Mouse (Mus musculus) retina, adult 2 months (tissue): Measurements from ENCODE around the gene Usp7.

Source experiments
- DNase-seq: peaks from one replicate; pipeline ENCODE4 v3.0.0-alpha.2; 2012; ENCODE audit warnings: low read depth, low spot score

Gene Usp7

DNA sequence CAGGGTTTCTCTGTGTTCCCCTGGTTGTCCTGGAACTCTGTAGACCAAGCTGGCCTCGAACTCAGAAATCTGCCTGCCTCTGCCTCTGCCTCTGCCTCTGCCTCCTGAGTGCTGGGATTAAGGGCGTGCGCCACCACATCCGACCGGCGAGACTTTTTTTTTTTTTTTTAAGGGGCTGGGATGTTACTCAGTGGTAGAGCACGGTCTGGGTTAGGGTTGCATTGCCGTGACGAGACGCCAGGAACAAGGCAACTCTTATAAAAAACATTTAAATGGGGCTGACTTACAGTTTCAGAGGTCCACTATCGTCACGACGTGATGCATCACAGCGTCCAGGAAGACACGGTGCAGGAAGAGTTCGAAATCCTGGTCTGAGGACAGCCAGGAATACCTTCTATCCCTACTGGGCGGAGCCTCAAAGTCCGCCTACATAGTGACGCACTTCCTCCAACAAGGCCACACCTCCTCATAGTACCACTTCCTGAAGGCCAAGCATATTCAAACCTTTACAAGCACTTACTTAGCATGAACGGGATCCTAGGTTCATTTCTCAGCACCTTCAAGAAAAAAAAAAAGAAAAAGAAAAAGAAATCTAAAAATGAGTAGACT lies at the start of gene Usp7:
TSS of gene Usp7 (minus strand) at position 360 of the 609 bp plus-strand sequence.
- no peak for DNase-seq

GRCm38 (mm10) chr16:8840557-8840956 lies 48.4 kb upstream of the Usp7 start:
- no peak for DNase-seq

DNA sequence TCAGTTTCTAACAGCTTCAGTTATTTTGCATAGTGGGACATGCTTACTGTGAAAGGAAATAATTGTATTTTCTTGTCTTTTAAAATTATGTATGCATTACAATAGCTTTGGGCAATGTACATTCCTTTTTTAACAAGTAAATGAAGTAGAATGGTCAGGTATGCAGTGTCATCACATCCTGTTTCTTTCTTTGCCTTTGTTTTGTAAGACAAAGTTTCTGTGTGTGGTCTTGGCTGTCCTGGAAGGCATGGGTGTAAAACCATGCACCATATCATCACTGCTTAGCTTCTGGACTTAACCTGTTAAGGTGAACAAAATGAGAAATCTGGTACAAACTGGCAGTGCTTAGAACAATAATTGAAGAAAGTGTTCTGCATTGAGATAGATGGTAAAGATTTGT lies 46.8 kb upstream of the Usp7 start:
- no peak for DNase-seq

- DNase-seq, result no peak
These were observed 45.5 kb upstream of the Usp7 start for GRCm38 (mm10) chr16:8837595-8837994.

DNA sequence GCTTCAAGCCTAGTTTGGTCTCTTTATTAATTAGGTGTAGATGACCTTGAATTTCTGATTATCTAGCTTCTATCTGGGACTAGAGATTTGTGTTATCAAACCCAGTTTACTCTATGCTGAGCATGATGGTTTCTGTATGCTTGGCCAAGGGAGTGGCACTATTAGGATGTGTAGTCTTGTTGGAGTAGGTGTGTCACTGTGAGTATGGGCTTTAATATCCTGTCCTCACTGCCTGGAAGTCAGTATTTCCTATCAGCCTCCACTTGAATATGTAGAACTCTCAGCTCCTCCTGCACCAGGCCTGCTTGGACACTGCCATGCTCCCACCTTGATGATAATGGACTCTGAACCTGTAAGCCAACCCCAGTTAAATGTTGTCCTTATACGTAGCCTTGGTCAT lies 44.8 kb upstream of the Usp7 start:
- DNase-seq, result no peak

DNA sequence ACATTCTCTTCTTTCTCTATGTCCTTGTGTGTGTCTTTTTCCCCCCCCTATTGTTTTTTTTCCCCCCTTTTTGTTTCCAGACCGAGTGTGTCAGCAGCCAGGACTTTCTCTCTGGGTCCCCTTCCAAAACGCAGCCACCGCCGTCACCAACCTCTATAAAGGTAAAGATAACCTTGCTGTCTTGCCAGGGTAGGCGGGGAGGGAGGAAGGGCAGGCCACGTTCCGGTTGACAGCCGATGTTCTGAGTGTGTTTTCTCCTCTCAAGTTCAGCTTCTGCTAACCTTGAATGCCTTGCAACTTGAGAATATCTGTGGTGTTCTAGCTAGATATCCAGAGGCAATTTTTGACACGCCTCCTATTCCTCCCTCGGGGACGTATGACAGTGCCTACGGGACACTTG lies 39.1 kb upstream of the Usp7 start:
- DNase-seq, result no peak

- no peak for DNase-seq
These were observed 38.5 kb upstream of the Usp7 start for GRCm38 (mm10) chr16:8830431-8831211.

GRCm38 (mm10) chr16:8829564-8830359 lies 37.7 kb upstream of the Usp7 start, which contains the start of gene 1810013L24Rik:
TSS of gene 1810013L24Rik (plus strand) at chr16:8830100.
- DNase-seq, result peak; percentile 94

- no peak for DNase-seq
These were observed 36.8 kb upstream of the Usp7 start for GRCm38 (mm10) chr16:8828636-8829563.

DNA sequence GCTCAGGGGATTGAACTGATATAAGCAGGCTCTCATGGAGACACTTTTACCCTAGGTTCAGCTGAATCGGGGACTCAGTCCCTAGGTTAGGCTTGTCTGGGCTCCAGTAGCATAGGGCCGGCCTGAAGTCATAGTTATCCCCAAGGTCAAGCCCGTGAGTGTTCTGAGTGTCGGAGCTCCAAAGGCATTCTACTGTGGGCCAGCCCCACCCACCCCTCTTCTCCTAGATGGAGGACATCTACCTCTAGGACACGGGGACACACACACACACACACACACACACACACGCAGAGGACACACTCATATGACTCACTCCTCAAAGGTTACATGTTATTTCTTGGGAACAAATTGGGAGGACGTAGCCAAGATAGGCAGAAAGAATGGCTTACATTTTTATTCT lies 35.3 kb upstream of the Usp7 start:
- DNase-seq, result no peak

- no peak for DNase-seq
These were observed 31.6 kb upstream of the Usp7 start for GRCm38 (mm10) chr16:8823661-8824060.

DNA sequence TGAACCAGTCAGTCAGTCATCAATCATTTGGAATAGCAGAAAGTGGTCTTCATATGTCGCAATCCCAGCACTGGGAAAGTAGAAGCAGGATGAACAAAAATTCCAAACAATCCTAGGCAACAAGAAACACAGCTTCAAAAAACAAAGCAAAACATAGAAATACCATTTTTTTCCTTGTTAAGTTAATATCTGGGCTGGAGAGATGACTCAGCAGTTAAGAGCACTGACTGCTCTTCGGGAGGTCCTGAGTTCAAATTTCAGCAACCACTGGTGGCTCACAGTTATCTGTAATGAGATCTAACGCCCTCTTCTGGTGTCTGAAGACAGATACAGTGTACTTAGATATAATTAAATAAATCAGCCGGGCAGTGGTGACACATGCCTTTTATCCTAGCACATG lies 30.5 kb upstream of the Usp7 start:
- no peak for DNase-seq

- no peak for DNase-seq
These were observed 29.3 kb upstream of the Usp7 start for GRCm38 (mm10) chr16:8821429-8821828.

DNA sequence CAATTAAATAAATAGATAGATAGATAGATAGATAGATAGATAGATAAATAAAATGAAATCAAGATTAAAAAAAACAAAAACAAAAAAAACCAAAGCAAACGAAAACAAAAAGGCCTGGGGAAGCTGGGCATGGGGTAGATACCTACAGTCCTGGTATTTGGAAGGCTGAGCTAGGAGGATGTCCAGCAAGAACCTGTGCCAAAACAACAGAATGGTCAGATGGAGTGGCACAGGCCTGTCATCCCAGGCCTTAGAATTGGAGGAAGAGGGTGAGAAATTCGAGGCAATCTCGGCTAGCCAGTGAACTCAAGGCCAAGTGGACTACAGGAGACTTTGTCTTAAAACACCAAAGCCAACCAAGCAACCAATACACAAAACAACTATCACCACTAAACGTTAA lies 25.8 kb upstream of the Usp7 start:
- no peak for DNase-seq

DNA sequence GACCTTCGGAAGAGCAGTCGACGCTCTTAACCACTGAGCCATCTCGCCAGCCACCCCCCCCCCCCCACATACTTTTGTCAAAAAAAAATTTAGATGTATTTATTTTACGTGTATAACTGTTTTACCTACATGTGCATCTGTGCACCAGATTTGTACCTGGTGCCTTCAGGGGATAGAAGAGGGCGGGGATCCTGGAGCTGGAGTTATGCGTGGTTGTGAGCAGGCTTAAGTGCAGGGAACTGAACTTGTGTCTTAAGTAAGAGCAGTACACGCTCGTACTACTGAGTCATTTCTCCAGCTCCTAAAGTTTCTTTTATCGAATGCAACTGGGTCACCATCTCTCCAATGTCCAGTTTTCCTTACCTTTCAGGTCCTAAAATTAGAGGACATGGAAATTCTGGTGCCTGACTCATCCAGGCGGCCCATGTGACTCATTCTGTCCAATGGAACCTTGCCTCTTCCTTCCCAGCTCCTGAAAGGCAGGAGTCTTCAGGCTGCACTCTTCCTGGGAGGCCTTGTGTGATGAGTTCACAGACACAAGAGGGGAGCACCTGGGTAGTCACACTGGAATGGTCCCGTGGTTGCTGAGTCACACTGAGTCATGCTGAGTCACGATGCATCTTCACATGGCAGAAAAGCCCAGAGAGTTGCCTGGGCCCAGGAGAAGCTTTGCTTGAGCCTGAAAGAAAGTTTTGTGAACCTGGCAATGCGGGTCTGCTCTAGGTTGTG lies 18.5 kb upstream of the Usp7 start:
- DNase-seq, result no peak

DNA sequence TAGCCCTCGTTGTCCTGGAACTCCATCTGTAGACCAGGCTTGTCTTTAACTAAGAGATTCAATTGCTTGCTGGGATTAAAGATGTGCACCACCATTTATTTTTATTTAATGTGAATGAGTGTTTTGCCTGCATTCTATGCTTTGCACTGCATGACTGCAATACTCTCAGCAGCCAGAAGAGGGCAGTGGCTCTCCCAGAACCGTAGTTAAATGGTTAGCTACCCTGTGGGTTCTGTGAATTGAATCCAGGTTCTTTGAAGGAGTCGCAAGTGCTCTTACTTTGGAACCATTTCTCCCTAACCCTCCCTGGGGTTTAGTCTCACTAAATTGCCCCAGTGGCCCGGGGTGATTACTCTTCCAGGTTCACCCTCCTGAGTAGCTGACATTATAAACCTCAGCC lies 14.6 kb upstream of the Usp7 start:
- DNase-seq, result no peak

- no peak for DNase-seq
These were observed 3.8 kb upstream of the Usp7 start for GRCm38 (mm10) chr16:8795906-8796305.

GRCm38 (mm10) chr16:8794952-8795351 lies 2.8 kb upstream of the Usp7 start:
- DNase-seq, result no peak

DNA sequence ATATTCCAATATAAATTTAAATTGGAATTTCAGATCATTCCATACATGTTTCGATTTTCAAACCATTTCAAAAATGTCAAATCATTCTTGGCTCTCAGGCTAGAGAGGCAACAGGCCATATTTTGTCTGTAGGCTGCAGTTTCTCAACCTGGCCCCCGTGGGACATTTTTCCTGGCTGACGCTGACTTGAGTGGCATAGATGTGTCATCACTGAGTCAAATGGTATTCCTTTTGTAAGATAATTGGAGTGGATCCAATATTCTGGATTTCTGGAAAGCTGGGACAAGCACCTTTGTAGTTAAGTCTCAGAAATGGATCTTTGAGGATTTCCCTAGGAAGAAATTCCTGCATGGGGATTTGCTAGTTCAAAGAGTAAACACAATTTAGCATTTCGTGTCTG lies 1.2 kb downstream of the Usp7 start:
- DNase-seq, result no peak

- no peak for DNase-seq
These were observed 7.4 kb downstream of the Usp7 start for GRCm38 (mm10) chr16:8784753-8785152.
